Mouse (Mus musculus): Measurements from ENCODE around the gene Prdm8. TPM values are rescaled to one million over a fixed set of nuclear protein-coding genes. Genes with fewer than 3 reads are reported as not detected.

Gene Prdm8
- polyA plus RNA-seq, 1 experiment from 2014 or later = 0.04 TPM

DNA sequence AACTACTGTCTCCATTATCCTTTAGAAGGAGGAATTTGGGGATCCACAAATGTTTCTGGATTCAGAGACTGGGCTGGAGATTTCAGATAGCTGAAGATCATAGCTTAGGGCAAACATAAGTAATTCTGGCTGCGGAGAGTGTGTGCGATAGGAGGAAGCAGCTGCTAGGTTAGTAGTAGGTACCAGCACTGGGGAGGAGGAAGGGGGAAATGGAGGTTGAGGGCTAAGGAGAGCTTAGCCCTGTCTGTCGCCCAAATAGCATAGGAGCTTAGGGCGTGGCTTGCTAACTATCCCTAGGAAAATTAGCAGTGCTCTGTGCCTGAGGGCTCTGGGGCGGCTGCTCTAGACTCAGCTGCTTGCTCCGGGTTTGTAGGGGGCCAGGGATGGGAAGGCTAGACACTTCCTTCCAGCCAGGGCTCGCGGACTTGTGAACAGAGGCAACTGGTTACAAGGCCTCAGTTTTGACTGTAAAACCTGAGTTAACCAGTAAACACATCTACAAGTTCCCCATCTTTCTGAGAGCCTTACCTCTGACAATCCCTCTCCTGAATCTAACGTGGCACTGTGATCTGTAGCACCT, 4.7 kb downstream of the Prdm8 start:
- Histone ChIP-seq H3K4me2 (replicated peaks; ENCODE audit: low read depth, low read length) (no peak overlapping the region), H3K4me3 (ENCODE audit: low read length) (no peak overlapping the region), H3K27me3 (ENCODE audit: insufficient read depth, low read length) (peaks cover 90% of the 10 kb centered on the region), H3K36me3 (ENCODE audit: insufficient read depth, low read length) (no peaks in the 10 kb centered on the region), H3K9me3 (ENCODE audit: low read length) (no peaks in the 10 kb centered on the region), H3K4me1 (ENCODE audit: insufficient read depth, low read length) (peaks cover 18% of the 10 kb centered on the region), H3K27ac (ENCODE audit: low read length) (no peak overlapping the region), H3K9ac (replicated peaks; ENCODE audit: low read length) (no peak overlapping the region)
- 19% methylated on average over 9 of the region's 9 CpGs for WGBS
- no peak for ATAC-seq (ENCODE audit: low FRiP score, low TSS enrichment)

DNA sequence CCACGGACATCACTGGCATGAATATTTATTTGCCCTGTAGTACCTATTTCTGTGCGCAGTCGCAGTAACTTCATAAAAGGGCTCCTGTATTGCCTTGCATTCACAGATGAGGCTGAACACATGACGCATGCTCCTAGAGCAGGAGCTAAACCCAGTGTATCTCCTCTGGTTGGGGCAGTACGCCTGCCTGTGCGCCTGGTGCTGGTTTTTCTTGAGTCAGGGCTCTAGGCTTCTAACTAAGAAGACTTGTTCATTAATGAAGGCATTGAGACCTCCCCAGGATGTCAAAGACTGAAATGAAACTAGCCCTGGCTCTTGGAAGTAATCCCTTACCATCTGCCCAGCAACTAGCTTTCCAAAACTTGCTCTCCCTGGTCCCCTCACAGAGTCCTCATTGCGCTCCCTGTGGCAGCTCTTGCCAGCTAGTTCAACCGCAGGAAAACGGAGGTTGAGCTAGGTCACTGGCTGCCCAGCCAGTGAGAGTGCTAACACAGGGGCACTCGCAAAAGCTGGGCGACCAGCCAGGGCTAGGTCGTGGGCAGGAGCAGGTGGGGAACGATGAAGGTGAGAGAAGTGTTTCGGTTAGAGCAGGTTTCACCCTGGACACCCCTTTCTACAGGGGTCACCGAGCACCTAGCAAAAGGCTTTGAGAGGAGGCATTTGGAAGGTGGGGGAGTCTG, 5.6 kb downstream of the Prdm8 start:
- H3K4me2 ChIP-seq (replicated peaks; ENCODE audit: low read depth, low read length) = no peak overlapping the region
- no peaks in the 10 kb centered on the region for H3K9me3 ChIP-seq (ENCODE audit: low read length)
- peaks cover 90% of the 10 kb centered on the region for H3K27me3 ChIP-seq (ENCODE audit: insufficient read depth, low read length)
- no peaks in the 10 kb centered on the region for H3K36me3 ChIP-seq (ENCODE audit: insufficient read depth, low read length)
- peaks cover 13% of the 10 kb centered on the region for H3K4me1 ChIP-seq (ENCODE audit: insufficient read depth, low read length)
- no peak overlapping the region for H3K27ac ChIP-seq (ENCODE audit: low read length)
- no peak for ATAC-seq (ENCODE audit: low FRiP score, low TSS enrichment)
- H3K4me3 ChIP-seq (ENCODE audit: low read length) = no peak overlapping the region
- WGBS = 5% methylated on average over 15 of the region's 15 CpGs
- H3K9ac ChIP-seq (replicated peaks; ENCODE audit: low read length) = no peak overlapping the region

DNA sequence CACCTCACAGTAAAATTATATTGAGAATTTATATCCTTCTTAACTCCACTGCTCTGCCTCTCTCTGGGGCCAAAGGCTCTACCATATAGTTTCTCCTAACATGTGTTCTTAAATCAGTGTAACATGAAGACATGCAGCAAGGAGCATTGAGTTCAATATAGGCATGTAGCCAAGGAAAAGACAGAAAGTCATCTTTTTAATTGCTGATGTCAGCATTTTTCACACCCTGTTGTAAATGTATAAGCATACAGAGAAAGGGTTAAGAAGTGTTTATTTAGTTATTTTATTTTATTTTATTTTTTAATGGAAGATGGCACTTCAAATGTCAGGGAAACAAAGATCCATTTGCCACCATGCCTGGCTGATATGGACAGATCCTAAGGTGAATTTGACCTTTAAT, 6.7 kb downstream of the Prdm8 start:
- no peaks in the 10 kb centered on the region for H3K9me3 ChIP-seq (ENCODE audit: low read length)
- H3K4me3 ChIP-seq (ENCODE audit: low read length) = no peak overlapping the region
- no peak overlapping the region for H3K4me2 ChIP-seq (replicated peaks; ENCODE audit: low read depth, low read length)
- no peak for ATAC-seq (ENCODE audit: low FRiP score, low TSS enrichment)
- peaks cover 94% of the 10 kb centered on the region for H3K27me3 ChIP-seq (ENCODE audit: insufficient read depth, low read length)
- no peak overlapping the region for H3K27ac ChIP-seq (ENCODE audit: low read length)
- no peak overlapping the region for H3K9ac ChIP-seq (replicated peaks; ENCODE audit: low read length)
- H3K36me3 ChIP-seq (ENCODE audit: insufficient read depth, low read length) = no peaks in the 10 kb centered on the region
- peaks cover 5% of the 10 kb centered on the region for H3K4me1 ChIP-seq (ENCODE audit: insufficient read depth, low read length)

DNA sequence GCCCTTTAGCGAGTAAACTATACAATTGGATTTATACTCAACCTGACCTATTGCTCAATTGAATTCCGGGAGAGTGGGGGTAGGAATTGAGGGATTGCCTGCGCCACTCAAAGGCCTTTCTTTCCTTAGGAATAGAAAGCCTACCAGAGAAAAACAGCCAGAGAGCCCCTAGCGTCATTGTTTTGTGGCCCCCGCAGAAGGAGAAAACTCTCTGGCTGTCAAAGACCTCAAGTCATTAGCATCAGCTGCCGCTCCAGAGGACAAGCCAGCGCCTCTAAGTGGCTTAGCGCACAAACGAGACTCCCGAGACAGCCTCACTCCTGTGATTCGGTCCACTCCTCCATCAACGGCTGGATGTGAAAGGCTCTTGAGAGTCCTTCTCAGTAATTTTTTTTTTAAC, 12.6 kb downstream of the Prdm8 start:
- no peaks in the 10 kb centered on the region for H3K9me3 ChIP-seq (ENCODE audit: low read length)
- no peak overlapping the region for H3K9ac ChIP-seq (replicated peaks; ENCODE audit: low read length)
- 3% methylated on average over 12 of the region's 12 CpGs for WGBS
- H3K27ac ChIP-seq (ENCODE audit: low read length) = no peak overlapping the region
- H3K4me1 ChIP-seq (ENCODE audit: insufficient read depth, low read length) = peaks cover 6% of the 10 kb centered on the region; the same call in 1 of the 2 replicates
- H3K4me2 ChIP-seq (replicated peaks; ENCODE audit: low read depth, low read length) = no peak overlapping the region
- peaks cover 94% of the 10 kb centered on the region for H3K27me3 ChIP-seq (ENCODE audit: insufficient read depth, low read length)
- ATAC-seq (ENCODE audit: low FRiP score, low TSS enrichment) = no peak
- no peak overlapping the region for H3K4me3 ChIP-seq (ENCODE audit: low read length)
- no peaks in the 10 kb centered on the region for H3K36me3 ChIP-seq (ENCODE audit: insufficient read depth, low read length)

DNA sequence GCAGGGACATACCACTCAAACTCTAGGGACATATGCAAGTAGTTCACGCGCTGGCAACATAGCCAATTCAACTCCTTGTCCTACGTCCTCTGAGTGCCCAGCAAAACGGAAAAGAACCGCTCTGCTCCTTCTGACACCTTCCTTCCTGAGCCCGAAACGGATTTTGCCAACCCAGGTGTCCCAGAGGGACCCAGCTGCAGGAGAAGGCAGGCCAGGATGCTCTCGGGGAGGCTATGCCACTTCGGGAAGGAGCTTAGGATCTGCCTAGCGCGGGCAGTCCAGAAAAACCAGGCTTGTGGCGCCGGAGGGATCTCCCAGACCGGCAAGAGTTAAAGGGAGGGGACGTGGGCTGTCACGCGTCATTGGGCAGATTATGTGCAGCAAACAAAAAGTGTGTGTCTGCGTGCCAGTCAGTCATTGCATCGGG, 13.5 kb downstream of the Prdm8 start:
- WGBS = under 1% methylated on average over 19 of the region's 19 CpGs
- Histone ChIP-seq H3K9ac (replicated peaks; ENCODE audit: low read length) (no peak overlapping the region), H3K4me1 (ENCODE audit: insufficient read depth, low read length) (peaks cover 10% of the 10 kb centered on the region; the same call in 1 of the 2 replicates), H3K4me2 (replicated peaks; ENCODE audit: low read depth, low read length) (peak overlapping the region; percentile 7), H3K27me3 (ENCODE audit: insufficient read depth, low read length) (peaks cover 97% of the 10 kb centered on the region), H3K27ac (ENCODE audit: low read length) (no peak overlapping the region), H3K36me3 (ENCODE audit: insufficient read depth, low read length) (no peaks in the 10 kb centered on the region), H3K4me3 (ENCODE audit: low read length) (peak overlapping the region; percentile 19; the same call in 1 of the 2 replicates), H3K9me3 (ENCODE audit: low read length) (no peaks in the 10 kb centered on the region)
- no peak; the same call in 1 of the 2 replicates for ATAC-seq (ENCODE audit: low FRiP score, low TSS enrichment)

DNA sequence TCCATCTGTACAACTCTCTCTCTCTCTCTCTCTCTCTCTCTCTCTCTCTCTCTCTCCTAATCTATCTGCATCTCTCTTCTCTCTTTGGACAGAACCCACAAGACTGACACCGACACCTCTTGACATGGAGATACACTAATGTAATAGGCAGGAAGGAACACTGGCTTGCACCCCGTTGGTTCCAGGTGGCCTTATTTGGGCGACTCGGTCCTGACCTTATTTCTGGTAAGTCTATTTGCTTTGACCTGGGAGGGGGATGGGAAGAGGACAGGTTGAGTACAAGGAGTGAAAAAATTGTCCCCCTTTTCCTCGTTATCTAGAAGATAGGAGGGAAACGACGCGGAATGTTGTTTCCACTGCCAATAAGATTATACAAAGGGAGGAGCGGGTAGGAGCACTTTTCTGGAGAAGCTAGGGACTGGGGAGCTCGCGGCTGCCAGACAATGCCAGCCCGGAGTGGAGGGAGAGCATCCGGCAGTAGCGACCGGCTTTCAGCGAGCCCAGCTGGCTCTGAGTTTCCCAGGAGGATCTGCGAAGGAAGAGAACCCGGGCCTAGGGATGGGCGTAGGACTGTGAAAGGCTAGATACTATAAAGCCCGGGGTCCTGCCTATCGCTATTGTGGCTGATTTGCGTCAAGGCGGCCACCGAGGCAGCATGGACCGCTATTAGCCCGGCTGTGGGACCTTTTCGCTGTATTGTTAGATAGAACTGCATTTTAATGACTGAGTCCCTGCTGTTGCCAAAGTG, 14.1 kb downstream of the Prdm8 start:
- H3K4me1 ChIP-seq (ENCODE audit: insufficient read depth, low read length) = peaks cover 15% of the 10 kb centered on the region
- H3K9ac ChIP-seq (replicated peaks; ENCODE audit: low read length) = no peak overlapping the region
- 0% methylated on average over 27 of the region's 27 CpGs for WGBS
- H3K9me3 ChIP-seq (ENCODE audit: low read length) = no peaks in the 10 kb centered on the region
- no peak overlapping the region for H3K27ac ChIP-seq (ENCODE audit: low read length)
- H3K36me3 ChIP-seq (ENCODE audit: insufficient read depth, low read length) = no peaks in the 10 kb centered on the region
- ATAC-seq (ENCODE audit: low FRiP score, low TSS enrichment) = no peak
- H3K4me3 ChIP-seq (ENCODE audit: low read length) = peak overlapping the region; percentile 19
- H3K4me2 ChIP-seq (replicated peaks; ENCODE audit: low read depth, low read length) = peak overlapping the region; percentile 7
- peaks cover 98% of the 10 kb centered on the region for H3K27me3 ChIP-seq (ENCODE audit: insufficient read depth, low read length)

DNA sequence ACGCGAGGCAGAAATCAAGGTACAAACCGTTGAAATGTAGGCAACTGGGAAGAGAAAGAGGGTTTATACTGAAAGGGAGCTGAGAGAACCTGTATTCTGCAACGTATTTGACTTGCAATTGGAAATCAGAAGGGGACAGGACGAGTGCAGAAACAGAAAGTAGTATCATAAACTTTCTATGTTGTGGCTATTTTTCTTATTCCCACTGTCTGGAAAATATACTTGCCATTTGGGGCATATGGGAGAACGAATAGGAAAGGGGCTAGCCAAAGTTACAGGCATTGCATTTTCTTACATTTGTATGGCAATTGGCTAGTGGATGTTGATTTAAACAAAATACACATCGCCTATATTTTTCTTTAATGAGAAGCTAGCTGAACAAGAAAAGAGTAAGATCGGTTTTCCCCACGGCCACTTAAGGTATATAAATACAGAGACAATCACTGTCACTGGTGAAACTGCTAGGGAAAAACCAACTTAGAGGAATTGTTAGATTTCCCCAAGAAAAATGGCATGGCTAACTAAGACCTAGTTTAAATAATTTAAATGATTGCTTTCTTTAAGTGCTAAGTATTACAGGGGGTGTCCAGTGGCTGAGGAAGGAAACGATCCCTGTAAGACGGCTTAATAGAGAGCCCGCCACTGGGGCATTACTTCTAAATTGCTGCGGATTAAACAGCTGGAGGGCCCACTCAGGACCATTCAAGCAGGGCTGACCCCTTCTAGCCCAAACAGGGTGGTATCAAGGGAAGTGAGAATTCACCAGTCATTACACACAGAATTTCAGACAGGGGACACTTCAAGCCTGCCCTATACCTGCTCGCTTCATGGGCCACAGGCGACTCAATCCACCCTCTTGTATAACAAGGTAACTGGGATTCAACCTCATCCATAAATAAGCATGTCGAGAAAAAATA, 14.9 kb downstream of the Prdm8 start:
- peaks cover 21% of the 10 kb centered on the region for H3K4me1 ChIP-seq (ENCODE audit: insufficient read depth, low read length)
- H3K4me3 ChIP-seq (ENCODE audit: low read length) = no peak overlapping the region; the same call in 1 of the 2 replicates
- peaks cover 97% of the 10 kb centered on the region for H3K27me3 ChIP-seq (ENCODE audit: insufficient read depth, low read length)
- ATAC-seq (ENCODE audit: low FRiP score, low TSS enrichment) = no peak
- H3K4me2 ChIP-seq (replicated peaks; ENCODE audit: low read depth, low read length) = no peak overlapping the region
- H3K36me3 ChIP-seq (ENCODE audit: insufficient read depth, low read length) = no peaks in the 10 kb centered on the region
- 2% methylated on average over 16 of the region's 16 CpGs for WGBS
- no peaks in the 10 kb centered on the region for H3K9me3 ChIP-seq (ENCODE audit: low read length)
- H3K9ac ChIP-seq (replicated peaks; ENCODE audit: low read length) = no peak overlapping the region
- H3K27ac ChIP-seq (ENCODE audit: low read length) = no peak overlapping the region

DNA sequence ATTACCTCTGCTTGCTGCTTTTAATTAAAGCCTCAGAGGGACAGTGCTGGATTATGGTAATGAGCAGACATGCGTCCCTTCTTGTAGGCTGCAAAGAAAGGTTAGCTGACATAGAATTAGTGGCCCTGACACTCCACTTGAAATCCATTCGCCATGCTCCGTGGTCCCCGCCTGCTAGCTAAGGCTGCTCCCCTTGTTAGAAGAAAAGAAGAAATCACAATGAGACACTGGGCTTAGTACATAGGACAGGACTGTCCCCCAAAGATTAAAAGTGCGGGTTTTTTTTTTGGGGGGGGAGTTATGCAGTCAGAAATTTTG, 15.6 kb downstream of the Prdm8 start:
- WGBS = 5% methylated on average over 5 of the region's 5 CpGs
- no peak overlapping the region for H3K4me2 ChIP-seq (replicated peaks; ENCODE audit: low read depth, low read length)
- H3K4me3 ChIP-seq (ENCODE audit: low read length) = no peak overlapping the region
- ATAC-seq (ENCODE audit: low FRiP score, low TSS enrichment) = no peak
- peaks cover 21% of the 10 kb centered on the region for H3K4me1 ChIP-seq (ENCODE audit: insufficient read depth, low read length)
- H3K9ac ChIP-seq (replicated peaks; ENCODE audit: low read length) = no peak overlapping the region
- H3K27ac ChIP-seq (ENCODE audit: low read length) = no peak overlapping the region
- H3K9me3 ChIP-seq (ENCODE audit: low read length) = no peaks in the 10 kb centered on the region
- peaks cover 94% of the 10 kb centered on the region for H3K27me3 ChIP-seq (ENCODE audit: insufficient read depth, low read length)
- no peaks in the 10 kb centered on the region for H3K36me3 ChIP-seq (ENCODE audit: insufficient read depth, low read length)

DNA sequence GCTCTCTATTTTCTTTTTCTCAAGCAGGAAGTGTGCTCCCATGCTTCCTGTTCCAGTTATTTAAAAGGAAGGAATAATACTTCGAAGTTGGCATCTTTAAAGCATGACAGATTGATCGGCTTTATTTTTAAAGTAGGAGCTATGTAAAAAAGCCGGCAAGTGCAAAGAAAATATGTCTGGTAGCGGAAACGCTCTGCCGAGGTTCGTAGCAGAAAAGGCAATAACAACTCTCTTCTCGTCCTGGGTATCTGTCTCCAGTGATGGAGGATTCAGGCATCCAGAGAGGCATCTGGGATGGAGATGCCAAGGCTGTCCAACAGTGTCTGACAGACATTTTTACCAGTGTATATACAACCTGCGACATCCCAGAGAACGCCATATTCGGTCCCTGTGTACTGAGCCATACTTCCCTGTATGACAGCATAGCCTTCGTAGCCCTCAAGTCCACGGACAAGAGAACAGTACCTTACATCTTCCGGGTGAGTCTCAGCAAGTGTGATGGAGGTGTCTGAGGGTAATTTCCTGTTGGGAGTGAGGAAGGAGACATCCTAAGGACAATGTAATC, 16.1 kb downstream of the Prdm8 start:
- H3K4me3 ChIP-seq (ENCODE audit: low read length) = no peak overlapping the region
- H3K9me3 ChIP-seq (ENCODE audit: low read length) = no peaks in the 10 kb centered on the region
- ATAC-seq (ENCODE audit: low FRiP score, low TSS enrichment) = no peak
- no peak overlapping the region for H3K9ac ChIP-seq (replicated peaks; ENCODE audit: low read length)
- H3K27me3 ChIP-seq (ENCODE audit: insufficient read depth, low read length) = peaks cover 94% of the 10 kb centered on the region
- peaks cover 21% of the 10 kb centered on the region for H3K4me1 ChIP-seq (ENCODE audit: insufficient read depth, low read length)
- no peak overlapping the region for H3K27ac ChIP-seq (ENCODE audit: low read length)
- H3K4me2 ChIP-seq (replicated peaks; ENCODE audit: low read depth, low read length) = no peak overlapping the region
- no peaks in the 10 kb centered on the region for H3K36me3 ChIP-seq (ENCODE audit: insufficient read depth, low read length)
- WGBS = 2% methylated on average over 14 of the region's 14 CpGs

Measured in kidney, embryonic 16.5 days (tissue).